Mouse (Mus musculus): Measurements from ENCODE around the gene Gprc5c.

DNA sequence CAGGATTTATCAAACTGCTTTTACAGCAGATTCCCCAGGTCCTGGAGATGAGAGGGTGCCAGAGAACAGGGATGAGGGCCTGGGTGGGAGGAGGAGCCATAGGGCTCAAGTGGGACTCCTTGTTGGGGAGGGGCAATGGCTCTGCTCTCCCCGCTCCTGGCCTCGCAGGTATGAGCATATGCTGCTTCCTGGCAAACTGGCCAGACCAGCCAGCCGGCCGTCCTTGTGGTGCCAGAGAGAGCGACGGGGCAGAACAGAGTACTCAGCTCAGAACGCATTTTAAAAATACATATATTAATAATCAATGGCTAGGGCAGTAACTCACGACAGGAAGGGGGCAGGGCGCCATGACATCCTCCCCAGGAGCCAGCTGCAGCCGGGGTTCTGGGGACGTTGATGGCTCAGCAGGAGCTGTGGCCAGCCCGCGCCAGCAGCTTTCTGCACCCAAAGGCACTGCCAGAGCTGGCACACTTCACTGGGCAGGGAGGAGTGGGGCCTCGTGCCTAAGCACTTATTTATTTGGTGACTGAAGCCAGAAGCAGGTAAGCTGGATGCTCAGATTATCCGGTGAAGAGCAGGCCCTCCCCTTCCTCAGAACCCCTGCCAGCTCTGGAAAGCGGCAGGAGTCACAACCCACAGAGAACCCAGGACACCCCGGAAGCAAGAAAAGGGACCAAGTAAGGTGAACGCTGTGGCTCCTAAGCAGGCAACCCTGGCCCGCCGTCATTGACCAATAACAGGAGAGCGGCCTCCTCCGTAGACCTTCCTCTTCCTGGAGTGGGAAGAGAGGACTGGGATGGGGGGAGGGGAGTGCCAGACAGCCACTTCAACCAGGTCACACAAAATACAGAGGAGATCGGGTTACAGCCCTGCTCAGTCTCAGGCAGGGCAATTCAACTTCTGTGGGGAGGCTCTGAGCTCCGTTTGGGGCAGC is 21.2 kb upstream of the Gprc5c start:
- TF ChIP-seq CTCF (IDR thresholded peaks at IDR 0.05; ENCODE audit: low read depth, low read length) = no peak
- TF ChIP-seq POLR2A (IDR thresholded peaks at IDR 0.05; ENCODE audit: insufficient read depth, low read length) = no peak
- peak; percentile 55; the same call in 1 of the 2 replicates for TF ChIP-seq EP300 (IDR thresholded peaks at IDR 0.05; ENCODE audit: insufficient read depth, low read depth, low read length)
